Mouse (Mus musculus) CD4-positive naive resting alpha-beta T cell, adult 76 days (primary cell): ENCODE measurements around the gene Galnt17. TPM values are rescaled to one million over a fixed set of nuclear protein-coding genes. Genes with fewer than 3 reads are reported as not detected.

ENCODE experiments used
- total RNA-seq: library from RNA; stranded (reverse); gene quantifications from one replicate; pipeline ENCODE4 v1.2.4, GENCODE M21; 2023

Galnt17 gene
- not detected for total RNA-seq

GRCm38 (mm10) chr5:131308397-131308796 is at the start of gene Galnt17:
TSS of gene Galnt17 (minus strand) at chr5:131308497.

